Mouse (Mus musculus): ENCODE measurements around the gene Gm29289.
"Not testable (repeated sequence)": the region's sequence is repeated elsewhere in the genome, so short reads cannot be mapped to it uniquely, and the experiment has no call there.

GRCm38 (mm10) chrY:2932282-2932681 lies at the start of gene Gm29289:
- TF ChIP-seq CTCF (IDR thresholded peaks at IDR 0.05; ENCODE audit: borderline replicate concordance, control insufficient read depth, extremely low read depth, insufficient read depth, low read length, poor library complexity); POLR2A (IDR thresholded peaks at IDR 0.05; ENCODE audit: control insufficient read depth, extremely low read depth, insufficient read depth, low read length, poor library complexity): not testable (repeated sequence)

Data from thymus, adult 2 months (tissue).